Mouse (Mus musculus): ENCODE measurements around the gene Urb2.
A peak's percentile ranks its signal among the peaks of the same experiment; 100 is the strongest.

Urb2 gene

DNA sequence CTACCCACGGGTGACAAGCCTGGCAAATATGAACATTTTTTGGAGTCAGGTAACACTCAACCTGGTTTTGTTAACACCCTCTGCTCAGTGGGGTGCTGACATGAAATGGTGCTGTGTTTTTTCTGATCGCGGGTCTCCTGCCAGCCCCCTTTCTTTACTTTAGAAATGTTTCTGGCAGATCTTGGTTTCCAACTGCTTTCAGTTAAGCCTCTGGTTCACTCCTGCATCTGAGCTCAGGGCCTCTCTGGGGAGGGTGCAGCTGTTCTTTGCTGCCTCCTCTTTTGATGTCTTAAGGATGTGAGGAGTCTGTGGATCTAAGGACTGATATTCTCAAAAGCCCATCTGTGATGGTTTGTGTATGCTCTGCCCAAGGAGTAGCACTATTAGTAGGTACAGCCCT lies 55.1 kb downstream of the Urb2 start:
- DNase-seq (ENCODE audit: low read depth, low spot score): peak; percentile 7

DNA sequence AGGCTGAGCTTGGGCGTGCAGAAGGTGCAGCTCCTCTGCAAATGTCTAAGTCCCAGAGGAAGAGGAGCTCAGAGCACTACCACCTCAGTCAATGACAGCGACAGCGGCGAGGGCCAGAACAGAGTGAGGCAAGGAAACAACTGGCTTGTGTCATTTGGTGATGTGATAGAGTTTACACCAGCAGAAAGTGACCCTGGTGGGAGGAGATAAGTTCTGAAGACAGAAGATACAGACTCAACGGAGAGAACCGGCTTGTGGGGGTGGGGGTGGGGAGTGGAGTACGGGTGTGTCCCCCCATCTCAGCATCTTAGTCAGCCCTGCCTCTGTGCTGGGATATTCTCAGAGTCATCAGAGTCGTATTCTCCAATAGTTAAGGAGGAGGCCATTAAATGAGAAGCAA lies 56.1 kb downstream of the Urb2 start:
- DNase-seq (ENCODE audit: low read depth, low spot score): no peak

DNA sequence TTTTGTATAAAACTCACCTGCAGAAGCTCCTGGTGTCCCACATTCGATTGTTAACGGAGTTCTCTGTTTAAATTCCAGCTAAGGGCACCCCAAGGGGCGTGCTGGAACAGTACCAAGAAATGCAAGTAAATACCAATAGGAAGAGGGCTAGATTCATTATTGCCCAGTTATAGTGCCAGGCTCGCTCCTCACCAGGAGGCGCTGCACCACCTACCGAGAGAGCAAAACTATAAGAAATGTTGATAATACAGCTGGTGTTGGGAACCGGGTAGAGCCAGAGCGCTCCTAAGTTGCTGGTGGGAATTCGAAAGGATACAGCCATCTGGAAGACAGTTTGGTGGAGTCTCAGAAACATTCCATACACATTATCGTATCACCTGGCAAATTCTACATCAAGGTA lies 56.7 kb downstream of the Urb2 start:
- peak; percentile 17 for DNase-seq (ENCODE audit: low read depth, low spot score)

DNA sequence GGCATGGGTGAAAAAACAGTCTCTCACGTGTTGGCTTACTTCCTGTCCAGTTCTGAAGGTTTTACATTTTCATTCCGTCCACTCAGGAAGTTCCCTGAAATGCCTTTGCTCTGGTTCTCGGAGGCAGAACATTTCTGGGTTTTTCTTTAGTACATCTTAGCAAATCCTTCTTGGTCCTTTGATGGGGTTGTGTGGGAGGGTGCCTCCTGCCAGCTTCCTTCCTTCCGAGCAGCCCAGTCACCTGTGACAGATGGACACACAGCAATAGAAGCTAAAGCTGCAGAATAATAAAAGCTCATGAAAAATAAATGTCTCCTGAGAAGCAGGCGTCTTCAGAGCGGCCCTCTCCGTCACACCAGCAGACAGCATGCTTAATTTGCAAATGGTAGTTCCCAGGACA lies 57.7 kb downstream of the Urb2 start:
- no peak for DNase-seq (ENCODE audit: low read depth, low spot score)

DNA sequence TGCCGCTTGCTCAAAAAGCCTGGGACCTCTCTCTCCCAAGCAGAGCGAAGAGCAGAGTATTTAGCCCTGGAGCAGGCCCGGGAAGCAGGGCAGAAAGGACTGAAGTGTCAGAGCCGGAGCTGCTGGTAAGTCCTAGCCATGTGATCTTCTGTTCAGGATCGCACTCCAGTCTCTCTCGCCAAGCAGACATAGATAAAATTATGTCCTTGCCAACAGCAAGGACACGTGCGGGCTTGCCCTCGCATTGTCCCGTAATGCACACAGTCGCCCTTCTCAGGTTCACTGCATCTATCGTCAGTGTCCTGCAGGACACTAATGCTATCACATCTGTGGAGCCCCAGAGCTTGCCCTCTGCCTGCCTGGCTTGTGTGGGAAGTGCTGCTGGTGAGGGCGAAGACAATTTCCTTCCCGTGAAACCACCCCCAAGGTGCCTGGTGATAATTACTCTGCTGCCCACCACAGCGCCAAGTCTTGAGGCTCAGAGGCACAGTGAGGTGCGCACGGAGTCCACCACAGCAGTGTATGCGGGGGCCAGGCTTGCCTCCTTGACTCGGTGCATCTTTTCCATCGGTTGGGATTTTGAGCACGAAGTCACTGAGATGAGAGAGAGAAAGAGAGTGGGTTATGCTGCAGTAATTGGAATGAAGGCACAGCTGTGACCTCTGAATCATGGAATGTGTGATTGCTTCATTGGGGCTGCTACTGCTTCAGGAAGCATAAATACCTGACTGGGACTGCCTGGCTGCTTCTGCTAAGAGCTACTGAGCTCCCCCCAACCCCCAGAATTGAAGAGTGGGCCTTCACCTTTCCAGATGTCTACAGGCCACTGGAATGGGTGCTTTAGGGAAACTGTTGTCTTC lies 59.4 kb downstream of the Urb2 start:
- no peak for DNase-seq (ENCODE audit: low read depth, low spot score)

DNA sequence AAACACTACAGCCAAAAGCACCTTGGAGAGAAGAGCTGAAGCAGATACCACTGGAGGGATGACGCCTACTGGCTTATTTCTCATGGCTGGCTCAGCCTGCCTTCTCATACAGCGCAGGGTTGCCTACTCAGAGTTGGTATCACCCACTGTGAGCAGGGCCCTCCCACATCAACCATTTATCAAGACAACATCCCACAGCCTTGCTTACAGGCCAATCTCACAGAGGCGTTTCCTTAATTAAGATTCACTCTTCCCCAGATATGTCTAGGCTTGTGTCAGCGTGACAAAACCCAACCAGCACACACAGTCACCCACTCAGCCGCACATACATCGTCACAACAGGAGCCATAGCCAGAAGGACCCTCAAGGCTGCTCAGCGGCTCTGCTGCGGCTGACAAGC lies 61.3 kb downstream of the Urb2 start:
- DNase-seq (ENCODE audit: low read depth, low spot score): no peak

DNA sequence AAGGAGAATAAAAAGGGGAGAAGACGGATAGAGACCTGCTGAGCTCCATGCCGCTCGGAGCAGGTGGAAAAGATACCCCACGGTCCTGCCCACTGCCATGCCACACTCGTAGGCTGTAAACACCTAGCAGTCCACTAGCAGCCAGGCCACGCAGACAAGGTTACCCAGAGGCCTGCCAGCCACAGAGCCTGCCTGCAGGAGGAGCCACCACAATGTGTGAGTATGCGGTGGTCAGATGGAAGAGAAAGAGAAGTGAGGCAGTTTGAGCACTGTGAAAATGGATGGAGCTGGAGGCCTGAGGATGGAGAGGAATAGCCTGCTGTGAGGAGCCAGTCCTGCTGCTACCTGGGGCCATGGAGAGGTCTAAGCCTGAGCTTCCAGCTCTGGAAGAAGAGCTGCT lies 62.3 kb downstream of the Urb2 start:
- DNase-seq (ENCODE audit: low read depth, low spot score): no peak

DNA sequence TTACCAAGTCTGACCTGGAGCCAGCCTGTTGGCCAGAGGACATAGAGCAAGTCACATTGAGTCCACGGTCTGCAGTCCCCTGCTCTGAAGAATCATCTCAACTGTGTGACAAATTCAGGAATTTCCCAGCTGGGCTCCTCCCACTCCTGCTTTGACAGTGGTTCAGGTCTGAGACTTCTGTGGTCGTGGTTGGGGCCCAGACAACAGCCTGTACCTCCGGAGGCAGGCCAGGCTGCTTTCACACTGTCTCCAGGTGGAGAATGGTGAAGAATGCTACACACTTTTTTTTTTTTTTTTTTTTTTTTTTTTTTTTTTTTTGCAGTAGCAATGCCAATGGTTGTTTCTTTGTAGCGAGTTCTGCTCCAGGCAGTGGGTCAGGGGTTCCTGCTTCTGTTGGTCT lies 64.4 kb downstream of the Urb2 start:
- DNase-seq (ENCODE audit: low read depth, low spot score): peak; percentile 18

DNA sequence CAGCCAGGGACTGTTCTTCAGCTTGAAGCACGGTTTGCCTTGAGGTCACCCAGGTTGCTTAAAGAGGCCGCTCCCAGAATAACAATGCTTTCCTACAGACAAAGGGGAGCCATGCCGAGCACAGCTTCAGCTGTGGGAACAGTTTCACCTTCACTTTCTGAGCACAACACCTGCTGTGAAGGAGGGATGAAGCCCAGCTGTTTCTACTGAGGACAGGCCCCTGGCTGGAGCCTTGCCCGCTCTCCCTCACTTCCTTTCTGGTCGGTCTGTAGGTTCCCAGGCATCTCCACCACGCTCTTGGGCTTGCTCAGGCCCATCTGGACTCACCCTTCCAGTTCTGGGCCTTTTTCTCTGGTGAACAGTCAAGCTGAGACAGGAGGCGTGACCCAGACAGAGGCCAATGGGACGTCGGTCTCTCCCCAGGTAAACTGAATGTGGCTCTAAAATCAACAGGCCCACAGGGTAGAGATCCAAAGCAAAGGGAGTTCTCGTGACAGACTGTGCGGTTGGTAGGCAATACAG lies 66.8 kb downstream of the Urb2 start:
- no peak for DNase-seq (ENCODE audit: low read depth, low spot score)

DNA sequence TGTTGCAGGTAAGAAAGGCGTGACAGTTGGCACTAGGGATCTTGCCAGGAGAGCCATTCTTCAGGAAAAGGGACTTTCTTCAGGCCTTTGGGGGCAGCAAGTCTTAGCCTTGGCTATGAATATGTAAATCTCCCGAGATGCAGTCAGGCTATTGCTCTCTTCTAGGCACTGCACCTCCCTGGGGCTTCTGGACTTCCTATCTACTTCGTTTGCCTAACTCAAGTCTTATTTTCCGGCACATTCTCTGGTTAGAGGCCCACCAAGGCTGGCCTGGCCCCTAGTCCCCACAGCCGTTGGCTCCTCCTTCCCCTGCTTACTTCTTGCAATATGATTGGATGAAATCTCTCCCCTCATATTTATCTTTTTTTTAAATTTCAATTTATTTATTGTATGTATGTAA lies 67.7 kb downstream of the Urb2 start:
- no peak for DNase-seq (ENCODE audit: low read depth, low spot score)

DNA sequence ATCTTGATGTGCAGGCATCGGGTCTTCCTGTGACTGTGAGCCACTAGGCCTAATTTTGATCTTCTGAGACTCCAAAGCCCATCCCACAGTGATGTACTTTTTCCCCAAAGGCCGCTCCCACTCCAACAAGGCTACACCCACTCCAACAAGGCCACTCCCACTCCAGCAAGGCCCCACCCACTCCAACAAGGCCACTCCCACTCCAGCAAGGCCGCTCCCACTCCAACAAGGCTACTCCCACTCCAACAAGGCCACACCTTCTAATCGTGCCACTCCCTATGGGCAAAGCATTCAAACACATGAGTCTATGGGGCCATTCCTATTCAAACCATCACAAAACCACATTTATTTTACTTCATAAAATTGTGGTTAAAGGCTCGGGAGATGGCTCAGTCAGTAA lies 69.2 kb downstream of the Urb2 start:
- no peak for DNase-seq (ENCODE audit: low read depth, low spot score)
